Mouse (Mus musculus): ENCODE results near the gene Abcc4. TPM values are rescaled to one million over a fixed set of nuclear protein-coding genes. Genes with fewer than 3 reads are reported as not detected.
A peak's percentile ranks its signal among the peaks of the same experiment; 100 is the strongest.

Abcc4 gene
- polyA plus RNA-seq, 1 experiment from 2014 or later, result 2.6 TPM

GRCm38 (mm10) chr14:118591477-118592403 is 114.3 kb downstream of the Abcc4 start:
- Histone ChIP-seq H3K4me3 (ENCODE audit: low read length) (no peak overlapping the region), H3K27ac (ENCODE audit: low read depth, low read length) (no peak overlapping the region), H3K9ac (ENCODE audit: low read depth, low read length) (no peak overlapping the region), H3K27me3 (replicated peaks; ENCODE audit: control insufficient read depth, insufficient read depth, low read length) (peaks cover 8% of the 10 kb centered on the region), H3K9me3 (ENCODE audit: control insufficient read depth, low read length) (no peaks in the 10 kb centered on the region), H3K4me1 (ENCODE audit: control insufficient read depth, insufficient read depth, low read depth, low read length) (no peaks in the 10 kb centered on the region), H3K36me3 (ENCODE audit: control insufficient read depth, insufficient read depth, low read length) (no peaks in the 10 kb centered on the region), H3K4me2 (ENCODE audit: low read length) (peak overlapping the region; percentile 26; the same call in 1 of the 2 replicates)
- ATAC-seq, result peak; percentile 83
- WGBS, result 47% methylated on average over 20 of the region's 20 CpGs

GRCm38 (mm10) chr14:118582333-118582941 is 123.6 kb downstream of the Abcc4 start:
- Histone ChIP-seq H3K27ac (ENCODE audit: low read depth, low read length) (no peak overlapping the region), H3K9ac (ENCODE audit: low read depth, low read length) (no peak overlapping the region), H3K9me3 (ENCODE audit: control insufficient read depth, low read length) (no peaks in the 10 kb centered on the region), H3K27me3 (replicated peaks; ENCODE audit: control insufficient read depth, insufficient read depth, low read length) (no peaks in the 10 kb centered on the region), H3K4me1 (ENCODE audit: control insufficient read depth, insufficient read depth, low read depth, low read length) (no peaks in the 10 kb centered on the region), H3K4me3 (ENCODE audit: low read length) (no peak overlapping the region), H3K36me3 (ENCODE audit: control insufficient read depth, insufficient read depth, low read length) (no peaks in the 10 kb centered on the region), H3K4me2 (ENCODE audit: low read length) (no peak overlapping the region)
- 89% methylated on average over 8 of the region's 8 CpGs for WGBS
- ATAC-seq, result no peak

- no peaks in the 10 kb centered on the region for H3K27me3 ChIP-seq (replicated peaks; ENCODE audit: control insufficient read depth, insufficient read depth, low read length)
- no peaks in the 10 kb centered on the region for H3K4me1 ChIP-seq (ENCODE audit: control insufficient read depth, insufficient read depth, low read depth, low read length)
- ATAC-seq, result no peak
- H3K27ac ChIP-seq (ENCODE audit: low read depth, low read length), result no peak overlapping the region
- no peak overlapping the region for H3K9ac ChIP-seq (ENCODE audit: low read depth, low read length)
- H3K9me3 ChIP-seq (ENCODE audit: control insufficient read depth, low read length), result no peaks in the 10 kb centered on the region
- H3K4me3 ChIP-seq (ENCODE audit: low read length), result no peak overlapping the region
- H3K4me2 ChIP-seq (ENCODE audit: low read length), result no peak overlapping the region
- WGBS, result 70% methylated on average over 8 of the region's 8 CpGs
- H3K36me3 ChIP-seq (ENCODE audit: control insufficient read depth, insufficient read depth, low read length), result no peaks in the 10 kb centered on the region
Observed at GRCm38 (mm10) chr14:118581673-118582072, 124.3 kb downstream of the Abcc4 start.

GRCm38 (mm10) chr14:118579013-118579728 is 126.8 kb downstream of the Abcc4 start:
- no peak overlapping the region for H3K27ac ChIP-seq (ENCODE audit: low read depth, low read length)
- no peaks in the 10 kb centered on the region for H3K27me3 ChIP-seq (replicated peaks; ENCODE audit: control insufficient read depth, insufficient read depth, low read length)
- no peaks in the 10 kb centered on the region for H3K36me3 ChIP-seq (ENCODE audit: control insufficient read depth, insufficient read depth, low read length)
- H3K4me1 ChIP-seq (ENCODE audit: control insufficient read depth, insufficient read depth, low read depth, low read length), result no peaks in the 10 kb centered on the region
- no peak overlapping the region for H3K4me2 ChIP-seq (ENCODE audit: low read length)
- 88% methylated on average over 19 of the region's 19 CpGs for WGBS
- H3K9me3 ChIP-seq (ENCODE audit: control insufficient read depth, low read length), result no peaks in the 10 kb centered on the region
- no peak overlapping the region for H3K4me3 ChIP-seq (ENCODE audit: low read length)
- no peak for ATAC-seq
- no peak overlapping the region for H3K9ac ChIP-seq (ENCODE audit: low read depth, low read length)

GRCm38 (mm10) chr14:118577895-118578294 is 128.1 kb downstream of the Abcc4 start:
- H3K4me1 ChIP-seq (ENCODE audit: control insufficient read depth, insufficient read depth, low read depth, low read length), result no peaks in the 10 kb centered on the region
- no peak for ATAC-seq
- no peak overlapping the region for H3K4me2 ChIP-seq (ENCODE audit: low read length)
- H3K27ac ChIP-seq (ENCODE audit: low read depth, low read length), result no peak overlapping the region
- H3K4me3 ChIP-seq (ENCODE audit: low read length), result no peak overlapping the region
- no peaks in the 10 kb centered on the region for H3K9me3 ChIP-seq (ENCODE audit: control insufficient read depth, low read length)
- WGBS, result 87% methylated on average over 5 of the region's 5 CpGs
- H3K9ac ChIP-seq (ENCODE audit: low read depth, low read length), result no peak overlapping the region
- H3K36me3 ChIP-seq (ENCODE audit: control insufficient read depth, insufficient read depth, low read length), result no peaks in the 10 kb centered on the region
- no peaks in the 10 kb centered on the region for H3K27me3 ChIP-seq (replicated peaks; ENCODE audit: control insufficient read depth, insufficient read depth, low read length)

- Histone ChIP-seq H3K4me1 (ENCODE audit: control insufficient read depth, insufficient read depth, low read depth, low read length) (no peaks in the 10 kb centered on the region), H3K9ac (ENCODE audit: low read depth, low read length) (no peak overlapping the region), H3K9me3 (ENCODE audit: control insufficient read depth, low read length) (no peaks in the 10 kb centered on the region), H3K27me3 (replicated peaks; ENCODE audit: control insufficient read depth, insufficient read depth, low read length) (no peaks in the 10 kb centered on the region), H3K36me3 (ENCODE audit: control insufficient read depth, insufficient read depth, low read length) (no peaks in the 10 kb centered on the region), H3K4me3 (ENCODE audit: low read length) (no peak overlapping the region), H3K4me2 (ENCODE audit: low read length) (no peak overlapping the region), H3K27ac (ENCODE audit: low read depth, low read length) (no peak overlapping the region)
- ATAC-seq, result no peak
- 81% methylated on average over 9 of the region's 9 CpGs for WGBS
Observed at GRCm38 (mm10) chr14:118572688-118573245, 133.3 kb downstream of the Abcc4 start.

- ATAC-seq, result no peak
Observed at GRCm38 (mm10) chr14:118569586-118569985, 136.4 kb downstream of the Abcc4 start.

GRCm38 (mm10) chr14:118568116-118568673 is 137.8 kb downstream of the Abcc4 start:
- Histone ChIP-seq H3K9ac (ENCODE audit: low read depth, low read length) (no peak overlapping the region), H3K4me2 (ENCODE audit: low read length) (no peak overlapping the region), H3K27ac (ENCODE audit: low read depth, low read length) (no peak overlapping the region), H3K4me3 (ENCODE audit: low read length) (no peak overlapping the region), H3K36me3 (ENCODE audit: control insufficient read depth, insufficient read depth, low read length) (no peaks in the 10 kb centered on the region), H3K27me3 (replicated peaks; ENCODE audit: control insufficient read depth, insufficient read depth, low read length) (no peaks in the 10 kb centered on the region), H3K4me1 (ENCODE audit: control insufficient read depth, insufficient read depth, low read depth, low read length) (no peaks in the 10 kb centered on the region; the same call in none of the 2 replicates), H3K9me3 (ENCODE audit: control insufficient read depth, low read length) (no peaks in the 10 kb centered on the region)
- no peak for ATAC-seq
- 55% methylated on average over 17 of the region's 17 CpGs for WGBS

More at GRCm38 (mm10) chr14:118569586-118569985, 136.4 kb downstream of the Abcc4 start:
- Histone ChIP-seq H3K9ac (ENCODE audit: low read depth, low read length) (no peak overlapping the region), H3K4me2 (ENCODE audit: low read length) (no peak overlapping the region), H3K4me3 (ENCODE audit: low read length) (no peak overlapping the region), H3K9me3 (ENCODE audit: control insufficient read depth, low read length) (no peaks in the 10 kb centered on the region), H3K27ac (ENCODE audit: low read depth, low read length) (no peak overlapping the region), H3K36me3 (ENCODE audit: control insufficient read depth, insufficient read depth, low read length) (no peaks in the 10 kb centered on the region), H3K27me3 (replicated peaks; ENCODE audit: control insufficient read depth, insufficient read depth, low read length) (no peaks in the 10 kb centered on the region), H3K4me1 (ENCODE audit: control insufficient read depth, insufficient read depth, low read depth, low read length) (no peaks in the 10 kb centered on the region; the same call in none of the 2 replicates)
- 92% methylated on average over 13 of the region's 13 CpGs for WGBS

Measured in hindbrain, embryonic 16.5 days (tissue).